Mouse (Mus musculus) kidney, postnatal 0 days (tissue): Measurements from ENCODE around the gene Tpd52l1. TPM values are rescaled to one million over a fixed set of nuclear protein-coding genes. Genes with fewer than 3 reads are reported as not detected.
A peak's percentile ranks its signal among the peaks of the same experiment; 100 is the strongest.

Experiments
- ATAC-seq: fragments of 200-750 bp; cut with Nextera tagmentation; replicated peaks from 2 replicates; pipeline ENCODE4 v1.8.0; 2017; ENCODE audit warnings: low read depth, moderate number of reproducible peaks, moderate TSS enrichment, moderate library complexity; ENCODE audit not compliant: low FRiP score
- DNase-seq: peaks from one replicate; pipeline ENCODE4 v3.0.0-alpha.2; 2016; ENCODE audit warnings: low spot score
- H3K27ac ChIP-seq: fragments of 300-500 bp; sonication (generic); 2 replicates; pipeline ENCODE4 v1.5.1; 2014; ENCODE audit warnings: mild to moderate bottlenecking
- H3K27me3 ChIP-seq: fragments of 300-500 bp; sonication (generic); 2 replicates; pipeline ENCODE4 v1.6.1; 2014; ENCODE audit warnings: low read length, mixed read lengths; ENCODE audit not compliant: insufficient read depth
- H3K36me3 ChIP-seq: fragments of 300-500 bp; sonication (generic); 2 replicates; pipeline ENCODE4 v1.6.1; 2014; ENCODE audit warnings: low read length, mixed read lengths; ENCODE audit not compliant: insufficient read depth
- H3K4me1 ChIP-seq: fragments of 300-500 bp; sonication (generic); replicated peaks from 2 replicates; pipeline ENCODE4 v1.6.1; 2014; ENCODE audit warnings: antibody characterized with exemption, low read length, mixed read lengths; ENCODE audit not compliant: insufficient read depth
- H3K4me2 ChIP-seq: fragments of 300-500 bp; sonication (generic); 2 replicates; pipeline ENCODE4 v1.6.1; 2014; ENCODE audit warnings: mild to moderate bottlenecking, low read length, moderate library complexity, mixed read lengths
- H3K4me3 ChIP-seq: fragments of 300-500 bp; sonication (generic); replicated peaks from 2 replicates; pipeline ENCODE4 v1.5.1; 2014; ENCODE audit warnings: low read depth, low read length
- H3K9ac ChIP-seq: fragments of 300-500 bp; sonication (generic); 2 replicates; pipeline ENCODE4 v1.6.1; 2014; ENCODE audit warnings: low read depth, low read length
- H3K9me3 ChIP-seq: fragments of 300-500 bp; sonication (generic); replicated peaks from 2 replicates; pipeline ENCODE4 v1.6.1; 2016; ENCODE audit warnings: low read length, inconsistent platforms, mixed read lengths
- CTCF ChIP-seq: IDR thresholded peaks from 2 replicates; pipeline ENCODE4 v1.5.1; 2016; ENCODE audit warnings: antibody characterized with exemption, low read depth, mild to moderate bottlenecking, moderate library complexity
- WGBS: fragments of 180-500 bp; shearing (Covaris S2); extraction: QIAGEN DNeasy Blood & Tissue Kit; methylation state at CpG from one replicate; pipeline ENCODE4 v1.1.7; 2014; 5-methylcytosine and 5-hydroxymethylcytosine counted together
- polyA plus RNA-seq: library from polyadenylated mRNA; unstranded; fragments of >200 nt; fragmentation: Nextera tagmentation; extraction: Ambion mirVana; gene quantifications from 2 replicates; pipeline ENCODE4 v1.2.1, GENCODE M21; 2015

The Tpd52l1 gene
- polyA plus RNA-seq, 1 experiment from 2014 or later = 56.3 TPM

DNA sequence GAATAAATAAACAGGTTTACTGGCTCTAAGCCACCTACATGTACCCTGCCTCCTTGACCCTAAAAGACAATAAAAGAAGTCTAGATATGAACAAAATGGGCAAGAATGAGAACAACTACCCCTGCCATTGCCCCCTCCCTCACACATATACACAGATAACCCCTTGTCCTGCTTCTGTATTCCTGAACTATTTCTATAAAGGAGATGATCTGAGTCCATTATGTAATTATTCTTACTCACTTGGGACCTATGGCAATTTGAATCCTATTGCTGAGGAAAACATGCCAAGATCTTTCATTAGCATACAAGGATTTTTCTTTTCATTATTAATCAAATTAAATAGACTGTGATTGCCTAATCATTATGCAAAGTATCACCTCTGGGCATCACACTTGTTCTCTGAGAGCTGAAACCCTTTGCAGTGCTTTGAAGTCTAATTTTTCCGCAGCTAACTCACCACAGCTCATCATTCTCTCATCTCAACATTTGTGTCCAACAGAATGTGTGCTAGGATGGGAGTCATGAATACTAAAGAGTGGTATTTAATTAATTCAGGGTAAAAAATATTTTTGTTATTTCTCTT is 92.8 kb downstream of the Tpd52l1 start:
- no peak overlapping the region for H3K27ac ChIP-seq
- DNase-seq = no peak
- no peaks in the 10 kb centered on the region for H3K9me3 ChIP-seq
- no peaks in the 10 kb centered on the region for H3K4me1 ChIP-seq
- H3K9ac ChIP-seq = no peak overlapping the region
- H3K27me3 ChIP-seq = no peaks in the 10 kb centered on the region
- TF ChIP-seq CTCF = no peak
- H3K36me3 ChIP-seq = no peaks in the 10 kb centered on the region
- no peak overlapping the region for H3K4me2 ChIP-seq
- no peak overlapping the region for H3K4me3 ChIP-seq
- WGBS = 92% methylated on average over 1 of the region's 1 CpGs
- ATAC-seq = no peak

DNA sequence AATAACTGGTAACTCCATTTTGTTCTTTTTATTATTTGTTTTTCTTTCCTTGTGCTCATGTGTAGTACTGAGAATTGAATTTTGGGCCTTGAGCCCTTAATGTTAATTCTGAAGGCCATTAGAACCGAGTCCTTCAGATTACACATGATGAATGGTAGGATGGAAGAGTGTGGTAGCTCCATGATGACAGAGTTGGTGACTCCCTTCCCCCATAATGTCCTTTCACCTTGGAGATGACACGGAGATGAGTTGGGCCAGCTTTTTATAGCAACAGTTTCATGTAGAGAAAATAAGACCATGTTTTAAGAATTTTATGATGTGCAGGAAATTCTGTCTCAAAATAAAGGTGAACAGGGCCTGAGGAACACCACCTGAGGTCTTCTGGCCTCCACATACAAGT is 94.7 kb downstream of the Tpd52l1 start:
- H3K4me2 ChIP-seq = no peak overlapping the region
- H3K9me3 ChIP-seq = no peaks in the 10 kb centered on the region
- no peaks in the 10 kb centered on the region for H3K4me1 ChIP-seq
- WGBS = 90% methylated on average over 2 of the region's 2 CpGs
- no peak overlapping the region for H3K9ac ChIP-seq
- H3K27ac ChIP-seq = no peak overlapping the region
- ATAC-seq (no peak), DNase-seq (no peak)
- H3K4me3 ChIP-seq = no peak overlapping the region
- no peaks in the 10 kb centered on the region for H3K27me3 ChIP-seq
- no peak for TF ChIP-seq CTCF
- no peaks in the 10 kb centered on the region for H3K36me3 ChIP-seq

DNA sequence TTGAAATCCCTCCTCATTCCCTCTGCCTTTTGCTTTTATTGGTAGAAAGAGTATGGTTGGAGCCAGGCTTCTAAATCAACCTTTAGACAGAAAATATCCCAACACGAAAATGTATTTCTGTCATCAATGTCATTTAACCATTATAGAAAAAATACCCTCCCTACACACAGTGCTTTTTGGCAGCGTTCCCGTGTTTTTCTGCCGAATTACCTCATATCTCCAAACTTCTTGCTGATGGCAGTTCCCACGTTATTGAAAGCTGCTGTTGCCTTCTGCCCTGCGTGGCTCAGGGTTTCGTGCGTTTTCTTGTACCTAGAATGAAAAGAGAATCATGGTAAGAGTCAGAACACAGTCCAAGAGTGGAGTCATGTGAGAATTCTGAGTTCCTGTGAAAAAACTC is 99.4 kb downstream of the Tpd52l1 start:
- no peaks in the 10 kb centered on the region for H3K36me3 ChIP-seq
- no peak for DNase-seq

DNA sequence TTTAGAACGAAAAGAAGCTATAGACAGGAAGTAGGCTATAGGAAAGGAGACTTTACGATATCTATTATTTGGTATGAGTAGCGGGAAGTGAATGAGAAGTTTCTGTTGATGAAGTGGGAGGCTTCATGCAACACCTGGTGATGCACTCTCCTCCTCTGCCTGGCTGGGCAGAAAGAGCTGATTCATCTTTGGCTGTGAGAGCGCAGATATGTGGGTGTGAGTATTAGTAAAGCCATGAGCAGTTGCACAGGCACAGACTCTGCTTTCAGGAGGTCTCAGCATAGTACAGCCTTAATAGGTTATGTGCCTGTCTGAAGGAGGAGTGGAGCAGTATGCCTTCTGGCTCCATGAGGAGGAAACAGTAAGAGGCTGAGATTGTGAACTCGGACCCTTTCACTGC is 109.3 kb downstream of the Tpd52l1 start:
- Histone ChIP-seq H3K4me1 (no peaks in the 10 kb centered on the region), H3K4me2 (no peak overlapping the region), H3K9ac (no peak overlapping the region), H3K27me3 (no peaks in the 10 kb centered on the region), H3K36me3 (no peaks in the 10 kb centered on the region), H3K4me3 (no peak overlapping the region), H3K9me3 (no peaks in the 10 kb centered on the region), H3K27ac (no peak overlapping the region)
- no peak for DNase-seq
- ATAC-seq = no peak
- TF ChIP-seq CTCF = no peak
- WGBS = 77% methylated on average over 5 of the region's 5 CpGs

More for the DNA sequence above, 99.4 kb downstream of the Tpd52l1 start:
- Histone ChIP-seq H3K4me2 (no peak overlapping the region), H3K4me1 (no peaks in the 10 kb centered on the region), H3K4me3 (no peak overlapping the region), H3K27me3 (no peaks in the 10 kb centered on the region), H3K9ac (no peak overlapping the region), H3K9me3 (no peaks in the 10 kb centered on the region), H3K27ac (no peak overlapping the region)
- 66% methylated on average over 8 of the region's 8 CpGs for WGBS
- TF ChIP-seq CTCF = no peak
- no peak for ATAC-seq

DNA sequence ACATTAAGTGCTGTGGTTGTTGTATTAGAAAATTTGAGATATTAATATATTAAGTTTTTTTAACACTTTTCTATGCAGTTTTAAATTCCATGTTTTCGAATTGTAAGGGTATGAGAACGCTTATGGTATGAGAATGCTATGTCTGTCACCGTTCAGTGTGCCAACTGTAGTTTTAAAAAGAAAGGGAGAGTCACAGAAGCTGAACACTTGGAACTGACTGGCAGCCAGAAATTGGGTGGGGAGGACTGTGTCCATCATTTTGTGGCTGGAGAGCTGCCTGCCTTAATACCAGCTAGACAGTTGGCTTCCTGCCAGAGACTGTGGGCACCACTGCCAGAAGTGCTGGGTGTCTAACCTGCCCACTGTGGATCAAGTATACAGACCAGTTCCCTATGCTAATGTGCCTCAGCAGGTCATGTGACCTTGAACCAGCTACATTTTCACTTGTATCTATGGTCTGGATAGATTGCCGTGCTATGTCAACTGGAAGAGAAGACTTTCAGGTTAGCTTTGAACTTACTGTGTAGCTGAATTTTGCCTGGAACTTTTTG is 114.5 kb downstream of the Tpd52l1 start:
- H3K36me3 ChIP-seq = peaks cover 12% of the 10 kb centered on the region
- no peak overlapping the region for H3K9ac ChIP-seq
- no peak overlapping the region for H3K4me3 ChIP-seq
- TF ChIP-seq CTCF = no peak
- ATAC-seq = 0 out of 2 replicates have a peak, but pooled peaks have one; percentile 21
- DNase-seq = no peak
- H3K27me3 ChIP-seq = no peaks in the 10 kb centered on the region
- H3K4me1 ChIP-seq = no peaks in the 10 kb centered on the region
- no peaks in the 10 kb centered on the region for H3K9me3 ChIP-seq
- no peak overlapping the region for H3K27ac ChIP-seq
- 91% methylated on average over 4 of the region's 4 CpGs for WGBS
- H3K4me2 ChIP-seq = no peak overlapping the region

DNA sequence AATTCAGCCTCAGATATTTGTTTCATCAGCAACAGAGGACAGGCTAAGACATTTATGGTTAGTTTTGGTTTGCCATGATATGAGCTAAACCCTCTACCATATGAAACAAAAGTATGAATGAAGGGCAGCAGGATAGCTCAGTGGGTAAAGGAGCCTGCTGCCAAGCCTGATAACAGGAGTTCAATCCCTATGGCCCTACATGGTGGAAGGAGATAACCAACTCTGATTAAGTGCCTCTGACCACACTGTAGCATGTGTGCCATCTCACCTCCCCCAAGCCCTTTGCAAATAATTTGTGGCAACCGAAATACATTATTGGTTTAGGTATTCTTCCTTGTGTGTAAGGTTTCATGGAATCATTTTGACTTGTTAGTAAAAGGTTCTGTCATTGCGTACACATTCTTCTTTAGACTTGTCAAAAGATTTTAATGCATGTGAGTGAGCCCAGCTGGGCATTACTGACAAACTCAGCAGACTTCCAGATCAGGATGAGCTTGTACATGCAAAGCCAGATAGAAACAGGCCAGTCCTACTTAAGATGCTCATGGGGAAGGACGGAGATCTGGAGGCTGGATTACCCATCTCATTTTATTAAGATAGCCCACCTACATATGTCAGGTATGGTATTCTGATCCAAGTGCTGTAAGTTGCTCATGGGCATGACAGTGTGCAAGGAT is 115.3 kb downstream of the Tpd52l1 start:
- no peaks in the 10 kb centered on the region for H3K27me3 ChIP-seq
- no peak overlapping the region for H3K4me3 ChIP-seq
- no peak overlapping the region for H3K27ac ChIP-seq
- peaks cover 20% of the 10 kb centered on the region for H3K36me3 ChIP-seq
- H3K4me2 ChIP-seq = no peak overlapping the region
- no peak overlapping the region for H3K9ac ChIP-seq
- H3K9me3 ChIP-seq = no peaks in the 10 kb centered on the region
- TF ChIP-seq CTCF = no peak
- H3K4me1 ChIP-seq = no peaks in the 10 kb centered on the region
- 87% methylated on average over 3 of the region's 3 CpGs for WGBS
- DNase-seq (no peak), ATAC-seq (no peak)
